Mouse (Mus musculus) CH12.LX (cell line): ENCODE results near the gene Ogdh. TPM values are rescaled to one million over a fixed set of nuclear protein-coding genes. Genes with fewer than 3 reads are reported as not detected.
A peak's percentile ranks its signal among the peaks of the same experiment; 100 is the strongest.

Experiments used
- DNase-seq: peaks from one replicate; pipeline ENCODE4 v3.0.0-alpha.2; 2013; ENCODE audit errors: extremely low read depth
- H3K27ac ChIP-seq: 2 replicates; pipeline ENCODE4 v1.5.1; 2012; ENCODE audit warnings: low read depth, mild to moderate bottlenecking, control low read depth, moderate library complexity; ENCODE audit not compliant: insufficient read depth
- H3K27me3 ChIP-seq: replicated peaks from 2 replicates; pipeline ENCODE3; 2012; ENCODE audit warnings: inconsistent platforms
- H3K36me3 ChIP-seq, 2 experiments: replicated peaks in 1 of 2; 2 replicates each; pipeline versions ENCODE3 to v1.6.1; 2012; ENCODE audit warnings: inconsistent platforms in 1 of 2, low read length in 1 of 2, mild to moderate bottlenecking in 1 of 2, mixed read lengths in 1 of 2, moderate library complexity in 1 of 2; ENCODE audit not compliant: control insufficient read depth in 1 of 2, insufficient read depth in 1 of 2
- H3K4me1 ChIP-seq, 2 experiments: 2 replicates each; pipeline ENCODE4 v1.6.1; 2012; ENCODE audit warnings: inconsistent platforms in 1 of 2, moderate library complexity in 1 of 2; ENCODE audit not compliant: insufficient read depth in 2 of 2, control insufficient read depth in 1 of 2
- H3K4me2 ChIP-seq: 2 replicates; pipeline ENCODE4 v1.6.1; 2012; ENCODE audit warnings: low read depth, mild to moderate bottlenecking, control low read depth; ENCODE audit not compliant: poor library complexity, insufficient read depth, severe bottlenecking
- H3K4me3 ChIP-seq, 3 experiments: fragments of 150-350 bp in 1 of 3; sonication (generic) in 1 of 3; replicated peaks in 1 of 3; 2 replicates each; pipeline versions ENCODE3 to v1.5.1; 2011 to 2012; ENCODE audit warnings: low read depth in 2 of 3, low read length in 2 of 3, mild to moderate bottlenecking in 2 of 3, moderate library complexity in 2 of 3, control low read depth in 1 of 3, improper control_type of control experiment in 1 of 3, inconsistent platforms in 1 of 3, mixed read lengths in 1 of 3; ENCODE audit not compliant: poor library complexity in 1 of 3
- H3K79me2 ChIP-seq: replicated peaks from 2 replicates; pipeline ENCODE4 v1.6.1; 2012; ENCODE audit warnings: mild to moderate bottlenecking, moderate library complexity; ENCODE audit not compliant: control insufficient read depth, poor library complexity, insufficient read depth, severe bottlenecking; ENCODE audit errors: extremely low read depth
- H3K9ac ChIP-seq: 2 replicates; pipeline ENCODE4 v1.6.1; 2012; ENCODE audit warnings: low read depth, mild to moderate bottlenecking, control low read depth, moderate library complexity; ENCODE audit not compliant: insufficient read depth
- H3K9me3 ChIP-seq: replicated peaks from 2 replicates; pipeline ENCODE3; 2012; ENCODE audit warnings: low read length, inconsistent platforms, mixed read lengths
- BHLHE40 ChIP-seq: IDR thresholded peaks from 2 replicates; pipeline ENCODE4 v1.6.1; 2011; ENCODE audit warnings: mild to moderate bottlenecking, low read depth, low read length, improper control_type of control experiment
- CHD1 ChIP-seq: IDR thresholded peaks from 2 replicates; pipeline ENCODE4 v1.6.1; 2012; ENCODE audit warnings: low read depth, low read length, improper control_type of control experiment, inconsistent platforms
- CTCF ChIP-seq, 2 experiments: IDR thresholded peaks in 1 of 2; conservative IDR thresholded peaks in 1 of 2; 2 replicates each; pipeline ENCODE4 v1.5.1; 2011 to 2012; ENCODE audit warnings: low read depth in 2 of 2, low read length in 2 of 2, improper control_type of control experiment in 1 of 2, inconsistent platforms in 1 of 2, mild to moderate bottlenecking in 1 of 2, moderate library complexity in 1 of 2
- ELF1 ChIP-seq: IDR thresholded peaks from 2 replicates; pipeline ENCODE4 v1.6.1; 2014; ENCODE audit warnings: low read depth, mild to moderate bottlenecking, inconsistent platforms, low read length, improper control_type of control experiment
- EP300 ChIP-seq: IDR thresholded peaks from 2 replicates; pipeline ENCODE4 v1.6.1; 2011; ENCODE audit warnings: low read length, improper control_type of control experiment
- ETS1 ChIP-seq: conservative IDR thresholded peaks from 2 replicates; pipeline ENCODE4 v1.6.1; 2012; ENCODE audit warnings: low read depth, mild to moderate bottlenecking, inconsistent platforms, low read length, improper control_type of control experiment, moderate library complexity
- JUN ChIP-seq: IDR thresholded peaks from 2 replicates; pipeline ENCODE4 v1.6.1; 2011; ENCODE audit warnings: low read depth, mild to moderate bottlenecking, low read length, improper control_type of control experiment, moderate library complexity; ENCODE audit not compliant: insufficient read depth
- JUND ChIP-seq: conservative IDR thresholded peaks from 2 replicates; pipeline ENCODE4 v1.6.1; 2011; ENCODE audit warnings: low read depth, low read length, improper control_type of control experiment
- KAT2A ChIP-seq: IDR thresholded peaks from 2 replicates; pipeline ENCODE4 v1.6.1; 2012; ENCODE audit warnings: low read length, improper control_type of control experiment, inconsistent platforms; ENCODE audit not compliant: insufficient replicate concordance
- MAFK ChIP-seq: IDR thresholded peaks from 2 replicates; pipeline ENCODE4 v1.6.1; 2011; ENCODE audit warnings: low read length, improper control_type of control experiment; ENCODE audit not compliant: insufficient replicate concordance
- MAX ChIP-seq: IDR thresholded peaks from 2 replicates; pipeline ENCODE4 v1.6.1; 2011; ENCODE audit warnings: low read length, improper control_type of control experiment
- MAZ ChIP-seq: IDR thresholded peaks from 2 replicates; pipeline ENCODE4 v1.6.1; 2012; ENCODE audit warnings: low read depth, mild to moderate bottlenecking, inconsistent platforms, low read length, improper control_type of control experiment, moderate library complexity
- MXI1 ChIP-seq: IDR thresholded peaks from 2 replicates; pipeline ENCODE4 v1.6.1; 2011; ENCODE audit warnings: mild to moderate bottlenecking, low read depth, low read length, improper control_type of control experiment
- MYC ChIP-seq: IDR thresholded peaks from 2 replicates; pipeline ENCODE4 v1.6.1; 2011; ENCODE audit warnings: low read depth, mild to moderate bottlenecking, improper control_type of control experiment, low read length
- NELFE ChIP-seq: IDR thresholded peaks from 2 replicates; pipeline ENCODE4 v1.6.1; 2011; ENCODE audit warnings: low read depth, low read length, improper control_type of control experiment
- NRF1 ChIP-seq: IDR thresholded peaks from 2 replicates; pipeline ENCODE4 v1.6.1; 2014; ENCODE audit warnings: low read depth, mild to moderate bottlenecking, inconsistent platforms, low read length, improper control_type of control experiment, moderate library complexity
- PAX5 ChIP-seq: IDR thresholded peaks from 2 replicates; pipeline ENCODE4 v1.6.1; 2012; ENCODE audit warnings: low read length, inconsistent platforms, mixed read lengths
- POLR2AphosphoS2 ChIP-seq: IDR thresholded peaks from 2 replicates; pipeline ENCODE4 v1.6.1; 2011; ENCODE audit warnings: low read depth, low read length, improper control_type of control experiment
- RAD21 ChIP-seq: IDR thresholded peaks from 2 replicates; pipeline ENCODE4 v1.6.1; 2011; ENCODE audit warnings: low read depth, mild to moderate bottlenecking, low read length, improper control_type of control experiment, moderate library complexity
- SIN3A ChIP-seq: IDR thresholded peaks from 2 replicates; pipeline ENCODE4 v1.6.1; 2012; ENCODE audit warnings: low read length, improper control_type of control experiment, inconsistent platforms
- TBP ChIP-seq: conservative IDR thresholded peaks from 2 replicates; pipeline ENCODE4 v1.6.1; 2011; ENCODE audit warnings: low read depth, low read length, improper control_type of control experiment
- TCF12 ChIP-seq: IDR thresholded peaks from 2 replicates; pipeline ENCODE4 v1.6.1; 2014; ENCODE audit warnings: low read depth, mild to moderate bottlenecking, inconsistent platforms, low read length, improper control_type of control experiment
- UBTF ChIP-seq: IDR thresholded peaks from 2 replicates; pipeline ENCODE4 v1.6.1; 2012; ENCODE audit warnings: low read depth, mild to moderate bottlenecking, inconsistent platforms, low read length, improper control_type of control experiment, moderate library complexity
- USF1 ChIP-seq: IDR thresholded peaks from 2 replicates; pipeline ENCODE4 v1.6.1; 2014; ENCODE audit warnings: low read depth, mild to moderate bottlenecking, inconsistent platforms, low read length, improper control_type of control experiment
- USF2 ChIP-seq: conservative IDR thresholded peaks from 2 replicates; pipeline ENCODE4 v1.6.1; 2011; ENCODE audit warnings: low read depth, low read length, improper control_type of control experiment
- ZC3H11A ChIP-seq: IDR thresholded peaks from 2 replicates; pipeline ENCODE4 v1.6.1; 2012; ENCODE audit warnings: low read depth, mild to moderate bottlenecking, inconsistent platforms, low read length, improper control_type of control experiment
- ZMIZ1 ChIP-seq: IDR thresholded peaks from 2 replicates; pipeline ENCODE4 v1.6.1; 2012; ENCODE audit warnings: low read depth, mild to moderate bottlenecking, inconsistent platforms, low read length, improper control_type of control experiment
- ZNF384 ChIP-seq: IDR thresholded peaks from 2 replicates; pipeline ENCODE4 v1.6.1; 2012; ENCODE audit warnings: low read depth, low read length, improper control_type of control experiment, inconsistent platforms
- dilution Hi-C: fragments of 300-500 bp; cut with MboI; formaldehyde crosslinking; loops from 2 replicates; pipeline ENCODE4 v1.14.3; 2020; ENCODE audit warnings: low sequenced_read_pairs; ENCODE audit not compliant: extremely low pct_unique_long_range_greater_than_20kb, extremely low pct_ligation_motif_present
- in situ Hi-C: fragments of 300-500 bp; cut with MboI; formaldehyde crosslinking; loops from 3 replicates; pipeline ENCODE4 v1.14.3; 2019; ENCODE audit warnings: low sequenced_read_pairs, low pct_ligation_motif_present, low pct_unique_long_range_greater_than_20kb, mixed read lengths
- polyA plus RNA-seq: library from polyadenylated mRNA; unstranded; fragments of >175 nt; gene quantifications from 2 replicates; pipeline ENCODE4 v1.2.1, GENCODE M21; 2012; ENCODE audit warnings: low read depth; ENCODE audit not compliant: insufficient read length
- total RNA-seq, 2 experiments: library from RNA; depleted of rRNA; stranded (reverse); fragments of 300-350 nt in 1 of 2; fragments of >200 nt in 1 of 2; gene quantifications; 2 replicates each; pipeline ENCODE4 v1.2.3; 2012 to 2014

Gene Ogdh
- total and polyA plus RNA-seq, 3 experiments: 47.1 to 173 (median 120) TPM

DNA sequence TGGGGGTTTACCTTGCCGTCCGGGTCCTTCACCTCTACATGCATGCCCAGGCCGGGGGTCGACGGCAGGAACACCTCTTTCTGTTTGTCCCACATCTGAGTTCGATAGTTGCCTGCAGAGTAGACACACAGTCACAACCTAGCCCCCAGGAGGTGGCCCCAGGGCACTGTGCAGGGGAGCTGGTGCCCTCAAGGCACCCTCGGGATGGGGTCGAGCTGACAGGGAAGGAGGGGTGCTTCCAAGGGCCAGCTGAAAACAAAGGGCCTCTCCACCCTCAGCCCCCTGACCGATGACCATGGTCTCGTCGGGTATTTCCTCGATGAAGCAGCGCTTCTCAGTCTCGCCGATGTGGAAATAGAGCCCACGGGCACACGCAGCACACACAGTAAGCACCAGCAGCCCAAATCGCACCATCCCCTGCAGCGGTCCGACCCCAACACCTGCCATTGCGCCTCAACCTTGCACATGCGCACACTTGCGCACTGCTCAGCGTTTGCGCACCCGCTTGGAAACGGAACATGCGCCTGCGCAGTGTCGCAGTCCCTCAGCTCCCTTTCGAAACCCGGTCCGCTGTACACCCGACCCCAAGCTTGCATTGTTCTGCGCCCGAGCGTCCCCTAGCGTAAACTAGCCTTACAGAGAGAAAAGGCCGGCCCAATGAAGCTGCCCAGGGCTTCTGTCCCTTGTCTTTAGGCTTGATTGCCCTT is 16.9 kb upstream of the Ogdh start, which contains the start of gene Tmed4 (continued):
- peak; percentile 99 for TF ChIP-seq NRF1
- peak; percentile 63; the same call in 1 of the 2 replicates for TF ChIP-seq POLR2AphosphoS2
- peak; percentile 65 for TF ChIP-seq ELF1
- TF ChIP-seq ZNF384: no peak
- TF ChIP-seq CHD1: no peak
- TF ChIP-seq MAFK: no peak
- TF ChIP-seq NELFE: peak; percentile 99
- no peak for TF ChIP-seq ZC3H11A
- TF ChIP-seq MXI1: peak; percentile 48; the same call in 1 of the 2 replicates

DNA sequence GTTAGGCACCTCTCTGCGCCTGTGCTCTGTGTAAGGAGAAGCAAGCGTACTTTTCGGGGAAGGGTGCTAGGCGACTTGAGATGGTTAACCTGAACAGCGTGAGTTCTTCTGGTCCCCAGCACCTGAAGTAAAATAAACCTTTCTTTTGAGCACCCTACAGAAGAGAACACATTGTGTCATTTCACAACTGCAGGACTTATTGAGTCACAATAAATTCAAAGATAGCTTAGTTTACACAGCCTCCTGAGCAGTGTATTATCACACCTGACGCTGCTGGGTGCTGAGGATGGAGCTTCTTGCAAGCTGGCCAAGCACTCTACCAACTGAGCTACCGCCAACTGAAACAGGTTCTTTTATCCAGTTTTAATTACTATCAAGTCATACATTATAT is 16.3 kb upstream of the Ogdh start:
- Histone ChIP-seq H3K9ac (peak overlapping the region; percentile 23; the same call in 1 of the 2 replicates), H3K4me1 (peaks cover 3 to 18% of the 10 kb centered on the region in 2 experiments), H3K4me3 (peak overlapping the region in 1 of 3 experiments; percentile 69), H3K9me3 (peaks cover 7% of the 10 kb centered on the region), H3K27me3 (peaks cover 3% of the 10 kb centered on the region), H3K36me3 (peaks cover 16 to 30% of the 10 kb centered on the region in 2 experiments), H3K79me2 (peaks cover 16% of the 10 kb centered on the region; the same call in 1 of the 2 replicates), H3K4me2 (peak overlapping the region; percentile 27; the same call in 1 of the 2 replicates), H3K27ac (no peak overlapping the region)
- DNase-seq: no peak
- in situ Hi-C loops (no loop called here), dilution Hi-C loops (no loop called here)
- no peak for TF ChIP-seq TBP
- TF ChIP-seq JUN: no peak
- no peak for TF ChIP-seq ETS1
- no peak for TF ChIP-seq MAZ
- no peak for TF ChIP-seq BHLHE40
- no peak for TF ChIP-seq UBTF
- no peak for TF ChIP-seq JUND

DNA sequence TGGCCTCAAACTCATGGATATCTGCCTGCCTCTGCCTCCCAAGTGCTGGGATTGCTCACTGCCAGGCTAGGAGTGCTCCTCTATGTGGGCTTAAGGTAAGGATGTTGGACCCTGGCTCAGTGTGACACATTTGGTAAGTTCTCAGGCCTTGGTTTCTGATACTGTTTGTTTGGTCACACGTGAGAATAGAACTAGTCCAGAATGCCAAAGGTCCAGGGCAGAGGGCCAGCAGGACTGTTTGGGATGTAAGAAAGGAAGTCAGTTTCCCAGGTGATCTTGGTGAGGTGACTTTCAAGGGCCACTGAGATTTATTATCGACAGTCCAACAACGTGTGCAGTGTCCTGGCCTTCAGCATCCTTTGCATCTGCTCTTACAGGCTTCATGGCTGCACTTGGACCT is 15.0 kb upstream of the Ogdh start:
- dilution Hi-C loops (no loop called here), in situ Hi-C loops (no loop called here)
- H3K9me3 ChIP-seq: peaks cover 16% of the 10 kb centered on the region
- no peak overlapping the region for H3K4me3 ChIP-seq
- H3K27ac ChIP-seq: no peak overlapping the region
- DNase-seq: no peak
- no peak overlapping the region for H3K4me2 ChIP-seq
- no peak overlapping the region for H3K9ac ChIP-seq
- H3K36me3 ChIP-seq: peaks cover 9 to 19% of the 10 kb centered on the region in 2 experiments
- peaks cover 3 to 18% of the 10 kb centered on the region in 2 experiments for H3K4me1 ChIP-seq
- peaks cover 3% of the 10 kb centered on the region for H3K27me3 ChIP-seq
- TF ChIP-seq TBP: no peak
- TF ChIP-seq MAX: no peak
- TF ChIP-seq USF2: no peak
- TF ChIP-seq POLR2AphosphoS2: no peak
- TF ChIP-seq ZMIZ1: no peak
- TF ChIP-seq CHD1: no peak
- no peak for TF ChIP-seq RAD21
- TF ChIP-seq SIN3A: no peak
- TF ChIP-seq TCF12: no peak
- TF ChIP-seq PAX5: no peak
- no peak for TF ChIP-seq NRF1
- no peak for TF ChIP-seq MYC
- no peak for TF ChIP-seq CTCF (conservative IDR thresholded peaks at IDR 0.05 in 1 of 2, IDR thresholded peaks at IDR 0.05 in 1 of 2; ENCODE audit: low read depth in 2 of 2, low read length in 2 of 2)
- TF ChIP-seq USF1: no peak
- no peak for TF ChIP-seq EP300
- no peak for TF ChIP-seq KAT2A
- peaks cover 16% of the 10 kb centered on the region; the same call in 1 of the 2 replicates for H3K79me2 ChIP-seq
